Mouse (Mus musculus) forebrain, embryonic 10.5 days (tissue): ENCODE measurements around the gene Rassf7. TPM values are rescaled to one million over a fixed set of nuclear protein-coding genes. Genes with fewer than 3 reads are reported as not detected.

Experiments
- DNase-seq: peaks from one replicate; pipeline ENCODE4 v3.0.0-alpha.2; 2017; ENCODE audit warnings: low spot score; ENCODE audit errors: extremely low spot score
- H3K27ac ChIP-seq: fragments of 300-500 bp; sonication (generic); 2 replicates; pipeline ENCODE4 v1.5.1; 2016; ENCODE audit warnings: mild to moderate bottlenecking
- H3K27me3 ChIP-seq: fragments of 300-500 bp; sonication (generic); 2 replicates; pipeline ENCODE4 v1.6.1; 2016; ENCODE audit warnings: mild to moderate bottlenecking; ENCODE audit not compliant: poor library complexity, severe bottlenecking
- H3K36me3 ChIP-seq: fragments of 300-500 bp; sonication (generic); replicated peaks from 2 replicates; pipeline ENCODE4 v1.6.1; 2016; ENCODE audit warnings: mild to moderate bottlenecking, moderate library complexity
- H3K4me1 ChIP-seq: fragments of 300-500 bp; sonication (generic); 2 replicates; pipeline ENCODE4 v1.6.1; 2016
- H3K4me3 ChIP-seq: fragments of 300-500 bp; sonication (generic); 2 replicates; pipeline ENCODE4 v1.5.1; 2016; ENCODE audit warnings: mild to moderate bottlenecking, moderate library complexity
- H3K9me3 ChIP-seq: fragments of 300-500 bp; sonication (generic); 2 replicates; pipeline ENCODE4 v1.6.1; 2016; ENCODE audit warnings: mild to moderate bottlenecking, moderate library complexity
- WGBS: fragments of 180-500 bp; shearing (Covaris S2); methylation state at CpG from one replicate; pipeline ENCODE4 v1.1.7; 2016; 5-methylcytosine and 5-hydroxymethylcytosine counted together
- polyA plus RNA-seq: library from polyadenylated mRNA; unstranded; fragments of >200 nt; fragmentation: Nextera tagmentation; extraction: Ambion mirVana; gene quantifications from 2 replicates; pipeline ENCODE4 v1.2.1, GENCODE M21; 2016

Gene Rassf7
- polyA plus RNA-seq, 1 experiment from 2014 or later = 53.8 TPM

DNA sequence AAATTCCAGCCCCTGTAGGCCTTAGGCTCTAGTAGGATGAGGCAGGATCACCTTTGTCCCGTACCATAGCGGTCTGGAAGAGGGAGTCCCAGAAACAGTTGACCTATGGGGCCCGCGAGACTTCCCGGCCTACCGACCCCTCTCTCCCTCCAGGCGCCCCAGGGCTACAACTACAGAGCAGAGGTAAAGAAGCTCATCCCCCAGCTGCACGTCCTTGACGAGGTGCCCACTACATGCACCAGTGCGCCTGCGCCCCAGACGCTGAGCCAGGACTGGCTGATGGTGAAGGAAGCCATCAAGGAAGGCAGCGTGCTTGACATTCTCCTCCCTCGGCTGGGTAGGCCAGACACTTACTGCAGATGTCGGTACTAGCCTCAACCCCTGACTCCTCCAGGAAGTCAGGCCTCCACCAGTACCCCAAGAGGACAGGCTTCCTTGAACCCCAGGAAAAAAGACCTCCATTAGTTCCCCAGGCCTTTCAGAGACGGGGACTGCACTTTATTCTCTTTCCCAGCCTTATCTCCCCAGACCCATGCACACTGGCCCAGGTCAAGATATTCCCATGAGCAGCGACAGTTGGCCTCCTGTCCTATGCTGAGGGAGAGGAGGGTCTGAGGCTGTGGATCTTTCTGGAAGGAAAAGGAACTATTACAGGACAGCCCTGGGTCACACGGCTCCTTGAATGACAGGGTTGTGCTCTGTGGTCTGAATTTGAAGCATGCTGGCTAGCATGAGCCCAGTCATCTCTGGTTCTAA lies 9.3 kb upstream of the Rassf7 start:
- H3K4me1 ChIP-seq = peaks cover 5% of the 10 kb centered on the region
- no peak for DNase-seq
- no peak overlapping the region for H3K4me3 ChIP-seq
- WGBS = 94% methylated on average over 18 of the region's 18 CpGs
- no peaks in the 10 kb centered on the region for H3K27me3 ChIP-seq
- no peaks in the 10 kb centered on the region; the same call in 1 of the 2 replicates for H3K36me3 ChIP-seq
- H3K27ac ChIP-seq = no peak overlapping the region
- H3K9me3 ChIP-seq = no peaks in the 10 kb centered on the region

DNA sequence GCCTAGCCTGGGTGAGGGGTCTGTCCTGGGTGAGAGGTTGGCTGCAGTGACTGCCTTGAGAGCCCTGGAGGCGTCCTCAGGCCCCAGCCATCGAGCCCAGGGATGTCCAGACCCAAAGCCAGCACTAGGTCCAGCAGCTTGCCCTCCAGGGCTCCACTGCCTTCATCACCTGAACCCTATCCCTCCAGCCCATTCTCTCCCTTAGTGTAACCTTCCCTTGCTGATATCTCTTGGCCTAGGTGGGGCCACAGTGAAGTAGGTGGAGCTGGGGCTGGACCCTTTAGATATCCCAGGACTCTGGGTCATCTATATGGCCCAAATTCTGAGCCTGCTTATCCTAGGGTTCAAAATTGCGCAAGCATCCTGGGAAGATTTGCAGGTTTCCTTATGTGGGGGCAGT lies 6.1 kb upstream of the Rassf7 start:
- Histone ChIP-seq H3K27me3 (no peaks in the 10 kb centered on the region), H3K9me3 (no peaks in the 10 kb centered on the region), H3K4me3 (no peak overlapping the region), H3K4me1 (peaks cover 22% of the 10 kb centered on the region), H3K27ac (no peak overlapping the region), H3K36me3 (no peaks in the 10 kb centered on the region)
- no peak for DNase-seq
- 76% methylated on average over 3 of the region's 3 CpGs for WGBS

DNA sequence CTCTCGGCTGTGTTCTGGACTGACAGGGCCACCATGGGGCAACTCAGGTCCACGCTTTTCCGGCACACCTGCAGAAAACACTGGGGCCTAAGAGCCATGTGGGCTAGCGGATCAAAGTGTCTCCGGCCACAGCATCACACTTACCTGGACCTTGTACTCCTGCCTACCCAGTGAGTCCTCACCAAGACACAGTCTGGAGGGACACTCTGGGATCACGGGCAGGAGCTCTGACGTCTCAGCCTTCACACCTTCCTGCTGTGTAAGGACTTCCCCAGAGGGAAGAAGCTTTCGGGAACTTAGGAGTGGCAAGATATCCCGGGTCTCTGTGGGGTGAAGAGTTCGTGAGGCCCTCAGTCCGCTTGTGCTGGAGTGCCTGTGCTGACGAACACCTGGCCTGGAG lies 5.5 kb upstream of the Rassf7 start:
- no peaks in the 10 kb centered on the region for H3K27me3 ChIP-seq
- DNase-seq = no peak
- WGBS = 88% methylated on average over 12 of the region's 12 CpGs

DNA sequence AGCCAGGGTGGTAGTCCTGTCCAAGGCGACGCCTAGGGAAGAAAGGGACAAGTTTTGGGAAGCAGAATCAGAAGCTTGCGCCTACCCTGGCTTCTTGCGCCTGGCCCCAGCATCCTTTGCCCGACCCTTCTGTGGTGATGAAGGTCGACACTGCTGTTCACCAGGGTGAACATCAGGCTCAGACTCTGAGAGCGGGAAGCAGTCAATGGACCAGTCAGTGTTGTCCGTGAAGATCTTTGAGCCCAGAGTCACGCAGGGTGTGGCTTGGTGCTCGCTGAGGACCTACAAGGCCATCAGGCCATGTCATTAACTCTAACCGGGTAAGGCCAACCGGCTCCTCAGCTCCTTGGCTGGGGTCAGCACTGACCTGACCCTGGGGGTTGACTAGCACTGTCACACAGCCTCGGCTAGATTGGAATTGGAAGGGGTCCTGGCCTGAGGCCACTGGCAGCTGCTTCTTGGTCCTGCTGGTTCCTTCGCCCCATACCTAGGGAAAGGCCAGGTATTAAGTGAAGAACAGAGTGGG lies 5.0 kb upstream of the Rassf7 start:
- H3K27me3 ChIP-seq = no peaks in the 10 kb centered on the region
- H3K27ac ChIP-seq = peak overlapping the region; percentile 35
- peaks cover 30% of the 10 kb centered on the region for H3K4me1 ChIP-seq
- H3K9me3 ChIP-seq = no peaks in the 10 kb centered on the region
- H3K4me3 ChIP-seq = no peak overlapping the region
- H3K36me3 ChIP-seq = no peaks in the 10 kb centered on the region
- no peak for DNase-seq
- WGBS = 91% methylated on average over 14 of the region's 14 CpGs

More for the DNA sequence above, 5.5 kb upstream of the Rassf7 start:
- Histone ChIP-seq H3K9me3 (no peaks in the 10 kb centered on the region), H3K27ac (peak overlapping the region; percentile 35), H3K4me1 (peaks cover 28% of the 10 kb centered on the region), H3K36me3 (no peaks in the 10 kb centered on the region), H3K4me3 (no peak overlapping the region)

DNA sequence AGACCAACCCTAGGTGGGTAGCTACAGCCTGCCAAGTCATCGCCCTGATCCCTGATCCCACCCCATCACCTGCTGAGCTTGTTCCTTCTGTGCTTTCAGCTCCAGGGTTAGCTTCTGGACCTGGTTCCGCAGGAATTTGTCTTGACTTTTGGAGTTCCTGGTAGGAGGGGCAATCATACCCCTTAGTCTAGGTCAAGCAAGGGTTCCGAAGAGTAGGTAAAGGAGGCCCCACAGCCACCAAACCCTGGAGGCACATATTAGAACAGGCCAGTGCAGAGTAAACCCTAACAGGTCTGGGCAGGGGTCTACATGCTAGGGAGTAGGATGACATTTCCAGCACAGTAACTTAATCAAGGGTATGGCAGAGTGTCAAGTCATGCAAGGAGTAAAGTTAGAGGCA lies 2.5 kb upstream of the Rassf7 start:
- no peak for DNase-seq
- Histone ChIP-seq H3K27ac (0 out of 2 replicates have a peak overlapping the region, but pooled peaks have one; percentile 90), H3K9me3 (no peaks in the 10 kb centered on the region), H3K27me3 (no peaks in the 10 kb centered on the region), H3K36me3 (peaks cover 13% of the 10 kb centered on the region), H3K4me1 (peaks cover 54% of the 10 kb centered on the region), H3K4me3 (no peak overlapping the region; the same call in 1 of the 2 replicates)
- 88% methylated on average over 3 of the region's 3 CpGs for WGBS

DNA sequence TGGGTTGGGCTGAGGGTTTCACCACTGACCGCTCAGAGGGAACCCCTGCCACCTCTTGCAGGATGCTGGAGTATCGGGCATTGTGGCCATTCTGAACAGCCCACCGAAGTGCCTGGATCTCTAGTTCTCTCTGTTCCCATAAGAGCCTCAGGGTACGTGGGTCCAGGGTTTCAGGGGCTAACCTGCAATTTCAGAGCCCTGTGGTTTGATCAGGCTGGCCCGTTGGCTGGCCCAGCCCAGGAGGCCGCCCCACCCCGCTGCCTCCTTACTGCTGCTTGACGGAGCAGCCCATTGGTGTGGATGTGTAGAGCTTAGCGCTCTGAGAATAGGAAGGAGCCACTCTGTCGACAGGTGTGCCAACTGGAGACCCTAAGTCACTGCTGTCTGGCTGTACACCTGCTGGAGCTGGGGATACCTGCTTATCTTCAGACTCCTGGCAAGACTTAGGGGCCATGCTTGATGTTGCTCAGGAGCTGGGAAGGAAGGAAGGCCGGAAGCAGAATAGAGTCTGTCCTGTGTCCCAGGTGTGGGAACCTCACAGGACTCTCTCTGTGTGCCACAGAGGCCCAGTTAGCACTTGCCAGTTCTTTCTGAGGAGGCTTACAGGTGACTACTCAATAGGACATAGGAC lies 1.9 kb upstream of the Rassf7 start, which contains the start of gene Lmntd2:
Lmntd2 (minus strand) TSS at position 476 of the 631 bp plus-strand sequence.
- Histone ChIP-seq H3K36me3 (peaks cover 19% of the 10 kb centered on the region), H3K9me3 (no peaks in the 10 kb centered on the region), H3K27ac (peak within 1 kb of the TSS; percentile 90), H3K4me3 (peak within 1 kb of the TSS; percentile 84), H3K4me1 (peaks cover 60% of the 10 kb centered on the region), H3K27me3 (no peaks in the 10 kb centered on the region)
- no peak for DNase-seq
- 93% methylated on average over 11 of the region's 11 CpGs for WGBS

DNA sequence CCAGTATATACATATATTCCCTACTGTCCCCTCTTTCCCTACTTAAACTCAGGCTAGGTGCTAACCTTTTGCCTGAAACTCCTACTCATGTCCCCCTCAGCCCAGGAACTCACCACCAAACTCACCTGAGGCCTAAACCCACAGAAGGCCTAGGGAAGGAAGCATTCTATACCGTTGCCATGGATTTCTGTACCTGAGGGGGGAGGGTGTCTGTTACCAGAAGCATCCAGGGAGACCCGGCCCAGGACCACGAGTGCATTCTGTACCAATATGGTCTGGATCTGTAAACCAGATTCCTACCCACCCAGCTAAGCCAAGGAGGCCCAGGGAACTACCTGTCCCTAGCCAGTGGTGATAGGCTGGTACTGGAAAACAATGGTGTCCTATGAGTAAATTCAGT lies 1.4 kb upstream of the Rassf7 start:
- Histone ChIP-seq H3K27me3 (no peaks in the 10 kb centered on the region), H3K4me3 (peak overlapping the region; percentile 84), H3K36me3 (peaks cover 24% of the 10 kb centered on the region), H3K27ac (peak overlapping the region; percentile 90), H3K9me3 (no peaks in the 10 kb centered on the region), H3K4me1 (peaks cover 62% of the 10 kb centered on the region)
- DNase-seq = no peak
- 79% methylated on average over 3 of the region's 3 CpGs for WGBS

DNA sequence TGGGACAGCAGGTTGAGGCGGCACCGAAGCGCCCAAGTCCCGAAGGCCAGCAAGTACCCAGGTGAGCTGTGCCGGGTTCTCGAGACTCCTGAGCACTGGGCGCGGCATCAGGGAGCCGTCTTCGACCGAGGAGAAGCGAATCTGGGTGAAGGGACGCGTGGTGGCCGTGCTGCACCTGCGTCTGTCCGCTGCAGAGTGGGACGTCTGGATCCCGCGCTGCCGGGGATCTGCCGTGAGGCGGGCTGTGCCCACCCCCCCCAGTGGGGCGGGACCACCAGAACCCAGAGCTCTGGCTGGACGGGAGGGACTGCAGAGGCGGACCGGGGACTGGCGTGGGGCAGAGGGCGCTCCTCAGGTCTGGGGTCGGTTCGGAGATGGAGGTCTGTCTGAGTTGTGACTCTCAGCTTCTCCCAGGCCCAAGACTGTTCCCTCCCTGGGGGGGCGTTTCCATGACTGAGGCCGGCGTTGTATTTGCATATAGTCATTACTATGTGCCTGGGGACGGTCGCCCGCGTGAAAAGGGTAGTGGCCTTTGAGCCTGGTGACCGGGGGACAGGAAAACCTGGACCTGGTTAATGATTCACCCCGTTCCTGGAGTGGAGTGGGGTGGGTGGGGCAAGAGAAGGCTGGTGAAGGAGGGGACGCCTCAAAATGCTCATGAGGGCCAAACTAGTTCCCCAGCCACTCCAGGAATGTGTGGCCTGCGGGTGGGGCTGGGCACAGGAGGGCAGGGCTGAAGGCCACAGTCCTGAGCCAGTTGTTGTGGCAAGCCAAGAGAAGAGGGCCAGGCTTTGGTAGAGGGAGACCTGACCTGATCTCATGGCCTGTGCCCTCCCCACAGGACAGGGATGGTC lies 447 bp downstream of the Rassf7 start:
- Histone ChIP-seq H3K9me3 (no peaks in the 10 kb centered on the region), H3K27ac (peak overlapping the region; percentile 90), H3K36me3 (peaks cover 40% of the 10 kb centered on the region), H3K4me3 (peak overlapping the region; percentile 84), H3K27me3 (no peaks in the 10 kb centered on the region), H3K4me1 (peaks cover 75% of the 10 kb centered on the region)
- no peak for DNase-seq
- WGBS = under 1% methylated on average over 42 of the region's 42 CpGs

DNA sequence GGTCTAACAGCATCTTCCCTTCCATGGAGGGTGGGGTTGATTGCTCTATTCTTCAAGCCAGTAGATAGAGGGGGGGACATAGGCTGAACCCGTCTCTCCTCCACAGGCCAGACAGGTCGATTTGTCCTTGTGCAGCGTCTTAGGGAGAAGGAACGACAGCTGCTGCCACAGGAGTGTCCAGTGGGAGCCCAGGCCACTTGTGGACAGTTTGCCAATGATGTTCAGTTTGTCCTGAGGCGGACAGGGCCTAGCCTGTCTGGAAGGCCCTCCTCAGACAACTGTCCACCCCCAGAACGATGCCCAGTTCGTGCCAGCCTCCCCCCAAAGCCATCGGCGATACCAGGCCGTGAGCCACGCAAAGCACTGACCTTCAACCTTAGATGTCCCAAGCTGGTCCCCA lies 1.2 kb downstream of the Rassf7 start:
- 89% methylated on average over 11 of the region's 11 CpGs for WGBS
- H3K9me3 ChIP-seq = no peaks in the 10 kb centered on the region
- peak overlapping the region; percentile 84 for H3K4me3 ChIP-seq
- no peaks in the 10 kb centered on the region for H3K27me3 ChIP-seq
- H3K4me1 ChIP-seq = peaks cover 82% of the 10 kb centered on the region
- no peak for DNase-seq
- peak overlapping the region; percentile 35; the same call in 1 of the 2 replicates for H3K27ac ChIP-seq
- peaks cover 40% of the 10 kb centered on the region for H3K36me3 ChIP-seq

DNA sequence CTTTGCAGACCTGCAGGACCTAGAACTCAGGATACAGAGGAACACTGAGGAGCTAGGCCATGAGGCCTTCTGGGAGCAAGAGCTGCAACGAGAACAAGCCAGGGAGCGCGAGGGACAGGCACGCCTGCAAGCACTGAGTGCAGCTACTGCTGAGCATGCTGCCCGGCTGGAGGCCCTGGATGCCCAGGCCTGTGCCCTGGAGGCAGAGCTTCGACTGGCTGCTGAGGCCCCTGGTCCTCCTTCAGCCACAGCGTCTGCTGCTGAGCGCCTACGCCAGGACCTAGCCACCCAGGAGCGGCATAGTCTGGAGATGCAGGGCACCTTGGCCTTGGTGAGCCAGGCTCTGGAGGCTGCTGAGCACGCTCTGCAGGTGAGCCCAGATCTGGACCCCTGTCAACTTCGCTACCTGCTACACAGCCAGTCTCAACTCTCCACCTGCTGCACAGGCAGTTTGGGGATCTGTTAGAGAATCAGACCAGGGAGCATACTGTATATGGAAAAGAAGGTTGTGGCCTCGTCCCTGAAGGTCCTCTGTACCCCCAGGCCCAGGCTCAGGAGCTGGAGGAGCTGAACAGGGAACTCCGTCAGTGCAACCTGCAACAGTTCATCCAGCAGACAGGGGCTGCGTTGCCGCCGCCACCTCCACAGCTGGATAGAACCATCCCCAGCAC lies 1.8 kb downstream of the Rassf7 start:
- DNase-seq = no peak
- Histone ChIP-seq H3K9me3 (no peaks in the 10 kb centered on the region), H3K27me3 (no peaks in the 10 kb centered on the region), H3K36me3 (peaks cover 40% of the 10 kb centered on the region), H3K27ac (0 out of 2 replicates have a peak overlapping the region, but pooled peaks have one; percentile 35), H3K4me1 (peaks cover 87% of the 10 kb centered on the region), H3K4me3 (peak overlapping the region; percentile 84; the same call in 1 of the 2 replicates)
- WGBS = 92% methylated on average over 17 of the region's 17 CpGs

DNA sequence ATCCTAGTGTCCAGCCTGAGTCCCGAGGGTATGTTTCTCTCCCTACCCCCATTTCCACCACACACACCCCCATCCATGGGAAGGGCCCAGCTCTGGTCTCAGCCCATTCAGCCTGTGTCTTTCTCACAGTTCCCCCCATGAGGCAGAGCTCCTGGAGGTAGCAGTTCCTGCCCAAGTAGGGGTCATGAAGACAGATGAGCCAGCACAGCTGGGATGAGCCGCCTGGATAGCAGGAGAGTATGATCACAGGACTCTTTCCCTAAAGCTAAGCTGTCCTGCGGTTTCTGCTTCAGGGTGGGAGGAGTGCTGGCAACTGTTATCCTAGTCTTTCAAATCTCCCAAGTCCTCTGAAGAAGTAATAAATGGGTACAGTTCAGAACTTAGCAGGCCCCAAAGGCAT lies 2.5 kb downstream of the Rassf7 start:
- H3K27me3 ChIP-seq = no peaks in the 10 kb centered on the region
- no peaks in the 10 kb centered on the region for H3K9me3 ChIP-seq
- no peak for DNase-seq
- peaks cover 40% of the 10 kb centered on the region for H3K36me3 ChIP-seq
- H3K4me3 ChIP-seq = no peak overlapping the region
- WGBS = 83% methylated on average over 3 of the region's 3 CpGs
- H3K27ac ChIP-seq = no peak overlapping the region
- peaks cover 87% of the 10 kb centered on the region for H3K4me1 ChIP-seq

DNA sequence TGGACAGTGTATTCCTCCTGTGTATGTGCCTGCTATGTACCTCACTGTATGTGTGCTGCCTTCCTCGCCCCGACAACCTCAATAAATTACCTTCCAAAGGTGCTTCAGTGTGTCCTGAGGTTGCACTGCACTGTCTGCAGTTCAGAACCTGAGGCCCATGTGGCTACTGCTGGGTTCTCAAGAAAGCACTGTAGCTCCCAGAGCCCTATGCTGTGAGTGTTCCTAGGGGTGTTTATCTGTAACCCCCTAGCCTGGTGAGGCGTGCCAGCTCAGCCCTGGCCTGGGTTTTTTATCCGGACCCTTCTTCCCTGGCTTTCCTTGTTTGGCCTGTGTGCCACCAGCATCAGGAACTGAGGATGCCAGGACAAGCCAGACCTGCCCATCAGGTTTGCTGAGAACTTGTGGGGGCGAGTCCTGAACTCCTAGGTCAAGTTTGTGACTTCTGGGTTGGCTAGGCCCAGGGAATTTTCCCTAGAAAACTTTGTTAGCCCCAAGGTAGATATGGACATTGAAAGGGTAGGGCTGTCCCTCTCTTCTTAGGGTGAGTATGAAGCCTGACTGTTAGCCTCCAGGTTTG lies 3.0 kb downstream of the Rassf7 start:
- 91% methylated on average over 5 of the region's 5 CpGs for WGBS
- Histone ChIP-seq H3K9me3 (no peaks in the 10 kb centered on the region), H3K36me3 (peaks cover 40% of the 10 kb centered on the region), H3K27me3 (no peaks in the 10 kb centered on the region), H3K27ac (no peak overlapping the region), H3K4me3 (no peak overlapping the region), H3K4me1 (peaks cover 86% of the 10 kb centered on the region)
- DNase-seq = no peak
